Mouse (Mus musculus): Measurements from ENCODE around the gene Pik3r2. TPM values are rescaled to one million over a fixed set of nuclear protein-coding genes. Genes with fewer than 3 reads are reported as not detected.
A peak's percentile ranks its signal among the peaks of the same experiment; 100 is the strongest.

Pik3r2 gene
- polyA plus RNA-seq, 1 experiment from 2014 or later: 28.0 TPM

DNA sequence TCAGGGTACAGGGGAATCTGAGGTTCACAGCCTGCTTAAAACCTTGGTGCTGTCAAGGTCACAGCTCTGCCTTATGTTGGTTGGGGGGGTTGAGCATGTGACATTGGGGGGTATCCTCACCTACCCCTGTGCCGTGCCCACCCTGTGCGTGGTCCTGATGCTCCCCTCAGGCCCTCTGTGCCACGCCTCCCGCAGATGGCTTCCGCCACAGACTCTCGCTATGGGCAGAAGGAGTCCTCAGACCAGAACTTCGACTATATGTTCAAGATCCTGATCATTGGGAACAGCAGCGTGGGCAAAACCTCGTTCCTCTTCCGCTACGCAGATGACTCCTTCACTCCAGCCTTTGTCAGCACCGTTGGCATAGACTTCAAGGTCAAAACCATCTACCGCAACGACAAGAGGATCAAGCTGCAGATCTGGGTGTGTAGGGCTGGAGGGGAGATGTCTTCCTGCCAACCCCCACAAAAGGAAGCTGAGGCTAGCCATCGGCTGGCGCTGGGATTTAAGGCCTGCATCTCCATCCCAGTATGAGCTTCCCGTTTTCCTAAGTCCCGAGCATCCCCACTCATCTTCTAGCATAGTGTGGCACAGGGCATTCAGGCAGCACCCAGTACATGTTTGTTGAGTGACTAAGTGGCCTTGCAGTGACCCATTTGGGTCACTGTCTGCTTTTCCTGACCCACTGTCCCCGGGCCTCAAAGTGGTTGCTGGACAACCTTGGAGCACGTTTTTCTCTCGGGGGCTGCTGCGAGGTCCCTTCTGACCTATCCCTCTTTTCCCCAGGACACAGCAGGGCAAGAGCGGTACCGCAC is 20.6 kb downstream of the Pik3r2 start:
- Histone ChIP-seq H3K4me2 (replicated peaks; ENCODE audit: low read depth, low read length) (peak overlapping the region; percentile 92), H3K27me3 (replicated peaks; ENCODE audit: insufficient read depth, low read length) (no peaks in the 10 kb centered on the region), H3K27ac (ENCODE audit: low read length) (no peak overlapping the region), H3K4me1 (ENCODE audit: insufficient read depth, low read depth, low read length) (peaks cover 22% of the 10 kb centered on the region; the same call in 1 of the 2 replicates), H3K36me3 (ENCODE audit: insufficient read depth, low read length) (peaks cover 8% of the 10 kb centered on the region; the same call in 1 of the 2 replicates), H3K4me3 (ENCODE audit: low read depth, low read length) (peak overlapping the region; percentile 70; the same call in 1 of the 2 replicates), H3K9me3 (ENCODE audit: low read length) (no peaks in the 10 kb centered on the region), H3K9ac (replicated peaks; ENCODE audit: low read depth) (peak overlapping the region; percentile 57)
- WGBS: 82% methylated on average over 24 of the region's 24 CpGs
- DNase-seq (ENCODE audit: low spot score) (no peak), ATAC-seq (no peak)
- no peak for TF ChIP-seq EP300 (IDR thresholded peaks at IDR 0.05)
- no peak for TF ChIP-seq CTCF (IDR thresholded peaks at IDR 0.05)

DNA sequence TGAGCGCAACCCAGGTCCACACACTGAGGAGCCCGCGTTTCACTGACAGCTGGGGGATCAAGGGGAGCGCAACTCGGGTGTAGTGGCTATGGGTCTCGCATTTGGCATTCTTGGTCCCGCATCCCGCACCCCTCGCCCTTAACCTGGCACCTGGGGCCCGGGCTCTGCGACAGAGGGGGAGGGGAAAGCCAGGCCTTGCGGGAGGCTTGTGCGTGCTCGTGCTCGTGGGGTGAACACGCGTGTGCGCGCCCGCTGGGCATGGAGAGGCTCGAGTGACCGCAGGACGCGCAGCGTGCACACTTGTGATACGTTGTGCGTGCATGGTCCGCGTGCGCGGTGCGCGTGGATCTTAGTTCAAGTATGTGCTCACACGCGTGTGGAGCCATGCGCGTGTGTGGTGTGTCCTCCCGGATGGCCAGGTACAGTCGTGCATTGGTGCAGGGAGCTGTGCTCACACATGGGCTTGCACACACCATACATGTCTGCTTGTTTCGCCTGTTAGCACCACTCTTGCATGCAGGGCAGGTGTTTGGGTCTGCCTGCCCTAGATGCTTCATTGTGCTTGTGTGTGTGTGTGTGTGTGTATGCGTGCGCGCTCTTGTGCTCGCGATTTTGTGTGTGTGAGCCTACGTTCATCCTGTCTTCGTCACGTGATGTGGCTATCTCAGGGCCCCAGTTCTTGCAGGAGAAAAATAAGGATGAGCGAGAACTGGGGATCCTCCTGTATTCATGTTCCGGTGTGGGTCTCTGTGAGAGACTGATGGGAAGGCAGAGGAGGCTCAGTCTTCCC is 21.4 kb downstream of the Pik3r2 start:
- no peak for TF ChIP-seq EP300 (IDR thresholded peaks at IDR 0.05)
- no peak for TF ChIP-seq CTCF (IDR thresholded peaks at IDR 0.05)
- Histone ChIP-seq H3K27ac (ENCODE audit: low read length) (peak overlapping the region; percentile 75), H3K4me1 (ENCODE audit: insufficient read depth, low read depth, low read length) (peaks cover 17% of the 10 kb centered on the region; the same call in 1 of the 2 replicates), H3K36me3 (ENCODE audit: insufficient read depth, low read length) (peaks cover 8% of the 10 kb centered on the region; the same call in 1 of the 2 replicates), H3K27me3 (replicated peaks; ENCODE audit: insufficient read depth, low read length) (no peaks in the 10 kb centered on the region), H3K4me3 (ENCODE audit: low read depth, low read length) (peak overlapping the region; percentile 70), H3K9ac (replicated peaks; ENCODE audit: low read depth) (peak overlapping the region; percentile 57), H3K9me3 (ENCODE audit: low read length) (no peaks in the 10 kb centered on the region), H3K4me2 (replicated peaks; ENCODE audit: low read depth, low read length) (peak overlapping the region; percentile 92)
- ATAC-seq (peak; percentile 29), DNase-seq (ENCODE audit: low spot score) (no peak)
- WGBS: 10% methylated on average over 49 of the region's 50 CpGs

DNA sequence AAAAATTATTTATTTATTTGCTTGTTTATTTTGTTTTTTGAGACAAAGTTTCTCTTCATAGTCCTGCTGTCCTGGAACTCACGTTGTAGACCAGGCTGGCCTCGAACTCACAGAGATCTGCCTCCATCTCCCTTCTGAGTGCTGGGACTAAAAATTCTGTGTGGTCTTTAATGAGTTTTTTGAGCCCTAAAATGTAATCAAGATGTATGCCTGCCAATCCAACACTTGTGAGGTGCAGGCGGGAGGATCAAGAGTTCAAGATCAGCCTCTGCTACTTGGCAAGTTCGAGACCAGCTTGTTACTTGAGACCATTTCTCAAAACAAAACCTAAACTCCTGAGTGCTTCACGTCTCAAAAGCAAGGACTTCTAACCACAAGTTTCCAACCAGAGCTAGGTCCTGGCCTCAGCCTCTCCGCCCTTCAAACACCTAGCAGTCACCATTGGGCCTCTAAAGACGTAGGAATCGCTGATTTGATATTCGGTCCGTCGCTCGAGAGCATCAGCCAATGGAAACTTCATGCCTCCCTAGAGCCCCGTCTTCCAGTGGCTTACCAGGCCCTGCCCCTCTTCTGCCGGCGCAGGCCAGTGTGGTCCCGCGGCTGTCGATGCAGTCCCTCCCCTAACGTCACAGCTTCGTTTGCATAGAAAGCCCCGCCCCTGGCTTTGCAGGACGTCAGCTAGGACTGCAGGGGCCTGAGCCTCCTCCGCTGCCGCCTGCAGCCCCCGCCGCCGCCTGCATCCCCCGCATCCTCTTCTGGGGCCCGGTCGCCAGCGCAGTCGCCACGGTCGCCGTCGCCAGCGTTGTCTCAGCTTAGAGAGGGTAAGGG is 22.3 kb downstream of the Pik3r2 start, which contains the start of gene Rab3a:
Gene Rab3a (plus strand): TSS at position 637 of the 828 bp plus-strand sequence.
- DNase-seq (ENCODE audit: low spot score) (peak; percentile 99), ATAC-seq (peak; percentile 92)
- Histone ChIP-seq H3K27ac (ENCODE audit: low read length) (peak within 1 kb of the TSS; percentile 97), H3K9ac (replicated peaks; ENCODE audit: low read depth) (peak within 1 kb of the TSS; percentile 57), H3K36me3 (ENCODE audit: insufficient read depth, low read length) (peaks cover 8% of the 10 kb centered on the region; the same call in 1 of the 2 replicates), H3K4me2 (replicated peaks; ENCODE audit: low read depth, low read length) (peak within 1 kb of the TSS; percentile 92), H3K9me3 (ENCODE audit: low read length) (no peaks in the 10 kb centered on the region), H3K27me3 (replicated peaks; ENCODE audit: insufficient read depth, low read length) (no peaks in the 10 kb centered on the region), H3K4me3 (ENCODE audit: low read depth, low read length) (peak within 1 kb of the TSS; percentile 70), H3K4me1 (ENCODE audit: insufficient read depth, low read depth, low read length) (peaks cover 10% of the 10 kb centered on the region; the same call in 1 of the 2 replicates)
- TF ChIP-seq EP300 (IDR thresholded peaks at IDR 0.05) (peak; percentile 33; the same call in 1 of the 2 replicates), CTCF (IDR thresholded peaks at IDR 0.05) (peak; percentile 24; the same call in 1 of the 2 replicates)
- 8% methylated on average over 37 of the region's 37 CpGs for WGBS

DNA sequence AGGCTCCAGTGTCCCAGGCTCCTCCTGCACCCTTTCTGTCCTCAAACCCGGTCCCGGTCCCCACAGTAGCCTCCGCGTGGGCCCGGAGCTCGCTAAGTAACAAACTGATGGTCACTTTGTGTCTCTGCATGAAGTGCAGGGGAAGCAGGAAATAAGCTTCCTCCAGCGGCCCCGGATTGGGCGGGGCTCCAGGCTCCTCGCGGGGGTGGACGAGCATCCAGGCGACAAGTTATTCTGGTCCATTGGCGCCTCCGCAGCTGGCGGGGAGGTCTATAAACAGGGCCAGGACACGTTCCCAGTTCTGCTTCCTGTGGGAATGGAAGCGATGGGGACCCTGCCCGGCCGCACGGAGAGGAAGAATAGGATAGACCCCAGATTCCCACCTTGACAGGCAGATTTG is 23.4 kb downstream of the Pik3r2 start:
- DNase-seq (ENCODE audit: low spot score): peak; percentile 87

DNA sequence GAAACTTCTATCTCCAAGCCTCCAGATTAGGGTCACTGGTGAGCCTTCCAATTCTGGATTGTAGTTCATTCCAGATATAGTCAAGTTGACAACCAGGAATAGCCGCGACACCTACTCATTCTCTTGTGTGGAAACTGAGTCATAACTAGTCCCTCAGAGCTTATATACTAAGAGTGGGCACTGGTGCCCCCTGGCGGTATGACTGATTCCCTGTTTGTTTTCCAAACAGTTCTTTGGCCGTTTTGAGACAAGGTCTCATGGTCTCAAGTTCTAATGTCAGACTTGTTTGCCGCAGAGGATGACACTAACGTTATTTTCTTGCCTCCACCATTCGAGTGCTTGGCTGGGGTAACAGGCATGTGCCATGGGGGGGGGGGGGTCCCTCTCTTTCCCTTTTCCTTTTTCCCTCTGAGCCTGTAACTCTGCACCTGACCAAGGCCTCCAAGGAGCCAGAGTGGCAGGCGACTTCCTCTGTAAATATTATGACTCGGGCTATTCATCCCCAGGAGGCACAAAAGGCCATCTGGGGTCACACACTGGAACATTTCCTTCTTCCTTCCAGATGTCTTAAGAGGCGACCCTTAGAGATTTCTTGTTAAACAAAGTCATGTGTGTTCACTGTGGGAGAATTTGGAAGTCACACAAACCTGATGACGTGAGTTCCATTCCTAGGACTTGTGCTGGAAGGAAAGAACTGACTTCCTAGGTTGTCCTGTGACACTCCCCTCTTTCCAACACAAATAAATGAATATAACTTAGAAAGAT is 24.3 kb downstream of the Pik3r2 start:
- H3K4me1 ChIP-seq (ENCODE audit: insufficient read depth, low read depth, low read length): peaks cover 10% of the 10 kb centered on the region; the same call in 1 of the 2 replicates
- no peaks in the 10 kb centered on the region for H3K9me3 ChIP-seq (ENCODE audit: low read length)
- TF ChIP-seq EP300 (IDR thresholded peaks at IDR 0.05) (peak; percentile 99), CTCF (IDR thresholded peaks at IDR 0.05) (peak; percentile 80)
- H3K27me3 ChIP-seq (replicated peaks; ENCODE audit: insufficient read depth, low read length): no peaks in the 10 kb centered on the region
- H3K36me3 ChIP-seq (ENCODE audit: insufficient read depth, low read length): peaks cover 8% of the 10 kb centered on the region; the same call in 1 of the 2 replicates
- H3K4me2 ChIP-seq (replicated peaks; ENCODE audit: low read depth, low read length): no peak overlapping the region
- H3K4me3 ChIP-seq (ENCODE audit: low read depth, low read length): no peak overlapping the region
- 15% methylated on average over 11 of the region's 11 CpGs for WGBS
- peak overlapping the region; percentile 97 for H3K27ac ChIP-seq (ENCODE audit: low read length)
- no peak overlapping the region for H3K9ac ChIP-seq (replicated peaks; ENCODE audit: low read depth)
- ATAC-seq (peak; percentile 56), DNase-seq (ENCODE audit: low spot score) (peak; percentile 97)

More for the DNA sequence above, 23.4 kb downstream of the Pik3r2 start:
- WGBS: 13% methylated on average over 21 of the region's 21 CpGs
- Histone ChIP-seq H3K4me2 (replicated peaks; ENCODE audit: low read depth, low read length) (peak overlapping the region; percentile 47), H3K4me1 (ENCODE audit: insufficient read depth, low read depth, low read length) (peaks cover 10% of the 10 kb centered on the region; the same call in 1 of the 2 replicates), H3K36me3 (ENCODE audit: insufficient read depth, low read length) (peaks cover 8% of the 10 kb centered on the region; the same call in 1 of the 2 replicates), H3K9me3 (ENCODE audit: low read length) (no peaks in the 10 kb centered on the region), H3K27ac (ENCODE audit: low read length) (peak overlapping the region; percentile 97), H3K4me3 (ENCODE audit: low read depth, low read length) (peak overlapping the region; percentile 27), H3K27me3 (replicated peaks; ENCODE audit: insufficient read depth, low read length) (no peaks in the 10 kb centered on the region), H3K9ac (replicated peaks; ENCODE audit: low read depth) (0 out of 2 replicates have a peak overlapping the region, but pooled peaks have one; percentile 16)
- peak; percentile 22 for ATAC-seq
- TF ChIP-seq EP300 (IDR thresholded peaks at IDR 0.05): peak; percentile 44; the same call in 1 of the 2 replicates
- TF ChIP-seq CTCF (IDR thresholded peaks at IDR 0.05): no peak

All from lung, postnatal 0 days (tissue).